Mouse (Mus musculus) hindbrain, embryonic 16.5 days (tissue): ENCODE measurements around the gene Ankrd55. TPM values are rescaled to one million over a fixed set of nuclear protein-coding genes. Genes with fewer than 3 reads are reported as not detected.

Source experiments
- ATAC-seq: fragments of 200-750 bp; cut with Nextera tagmentation; 2 replicates; pipeline ENCODE4 v1.8.0; 2017; ENCODE audit warnings: moderate TSS enrichment, moderate library complexity
- H3K27ac ChIP-seq: fragments of 300-500 bp; sonication (generic); 2 replicates; pipeline ENCODE4 v1.5.1; 2014; ENCODE audit warnings: low read depth, mild to moderate bottlenecking, control low read depth, low read length, moderate library complexity
- H3K27me3 ChIP-seq: fragments of 300-500 bp; sonication (generic); replicated peaks from 2 replicates; pipeline ENCODE4 v1.6.1; 2014; ENCODE audit warnings: low read length; ENCODE audit not compliant: control insufficient read depth, insufficient read depth
- H3K36me3 ChIP-seq: fragments of 300-500 bp; sonication (generic); 2 replicates; pipeline ENCODE4 v1.6.1; 2014; ENCODE audit warnings: mild to moderate bottlenecking, low read length, moderate library complexity, mixed read lengths; ENCODE audit not compliant: control insufficient read depth, insufficient read depth
- H3K4me1 ChIP-seq: fragments of 300-500 bp; sonication (generic); 2 replicates; pipeline ENCODE4 v1.6.1; 2014; ENCODE audit warnings: low read depth, low read length; ENCODE audit not compliant: control insufficient read depth, insufficient read depth
- H3K4me2 ChIP-seq: fragments of 300-500 bp; sonication (generic); 2 replicates; pipeline ENCODE4 v1.6.1; 2014; ENCODE audit warnings: mild to moderate bottlenecking, low read length, control low read depth, moderate library complexity
- H3K4me3 ChIP-seq: fragments of 300-500 bp; sonication (generic); 2 replicates; pipeline ENCODE4 v1.5.1; 2014; ENCODE audit warnings: mild to moderate bottlenecking, low read length, control low read depth, moderate library complexity
- H3K9ac ChIP-seq: fragments of 300-500 bp; sonication (generic); 2 replicates; pipeline ENCODE4 v1.6.1; 2014; ENCODE audit warnings: low read depth, mild to moderate bottlenecking, control low read depth, low read length, moderate library complexity
- H3K9me3 ChIP-seq: fragments of 300-500 bp; sonication (generic); 2 replicates; pipeline ENCODE4 v1.6.1; 2014; ENCODE audit warnings: mild to moderate bottlenecking, low read length, moderate library complexity; ENCODE audit not compliant: control insufficient read depth
- WGBS: fragments of 180-500 bp; shearing (Covaris S2); extraction: QIAGEN DNeasy Blood & Tissue Kit; methylation state at CpG from one replicate; pipeline ENCODE4 v1.1.7; 2014; 5-methylcytosine and 5-hydroxymethylcytosine counted together
- polyA plus RNA-seq: library from polyadenylated mRNA; unstranded; fragments of >200 nt; fragmentation: Nextera tagmentation; extraction: Ambion mirVana; gene quantifications from 2 replicates; pipeline ENCODE4 v1.2.1, GENCODE M21; 2015

The Ankrd55 gene
- polyA plus RNA-seq, 1 experiment from 2014 or later: 12.6 TPM

DNA sequence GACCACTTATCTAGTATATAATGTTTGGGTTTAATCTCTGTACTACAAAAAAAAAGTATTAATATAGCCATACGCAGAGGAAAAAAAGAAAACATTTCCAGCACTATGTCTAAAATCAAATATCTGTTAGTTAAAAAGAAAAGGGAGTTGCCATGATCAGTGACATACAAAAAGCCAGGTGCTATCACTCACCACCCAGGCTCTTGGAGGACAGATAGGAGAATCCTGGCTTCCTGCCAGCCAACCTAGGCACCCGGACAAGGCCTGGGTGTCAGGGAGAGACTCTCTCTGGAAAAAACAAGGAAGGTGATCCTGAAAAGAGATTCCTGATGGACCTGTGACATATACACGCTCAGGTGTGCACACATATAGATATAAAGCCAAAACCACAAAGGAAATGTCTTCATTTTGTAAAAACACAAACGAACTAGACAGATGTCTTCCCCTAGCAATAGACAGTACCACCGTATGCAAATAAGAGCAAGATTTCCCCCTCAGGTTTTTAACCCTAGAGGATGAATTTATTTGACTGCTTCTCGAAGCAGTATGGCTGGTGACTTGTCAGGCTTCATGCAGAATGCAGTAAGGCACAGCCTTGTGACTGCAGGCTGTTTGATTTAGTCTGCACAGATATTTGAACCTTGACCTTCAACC is 553 bp upstream of the Ankrd55 start:
- peaks cover 2% of the 10 kb centered on the region; the same call in 1 of the 2 replicates for H3K9me3 ChIP-seq
- ATAC-seq: peak; percentile 60
- peaks cover 11% of the 10 kb centered on the region for H3K4me1 ChIP-seq
- H3K36me3 ChIP-seq: no peaks in the 10 kb centered on the region
- peak overlapping the region; percentile 58 for H3K4me2 ChIP-seq
- peak overlapping the region; percentile 42 for H3K4me3 ChIP-seq
- H3K27ac ChIP-seq: peak overlapping the region; percentile 80
- H3K9ac ChIP-seq: peak overlapping the region; percentile 53
- H3K27me3 ChIP-seq: no peaks in the 10 kb centered on the region
- 53% methylated on average over 6 of the region's 6 CpGs for WGBS

DNA sequence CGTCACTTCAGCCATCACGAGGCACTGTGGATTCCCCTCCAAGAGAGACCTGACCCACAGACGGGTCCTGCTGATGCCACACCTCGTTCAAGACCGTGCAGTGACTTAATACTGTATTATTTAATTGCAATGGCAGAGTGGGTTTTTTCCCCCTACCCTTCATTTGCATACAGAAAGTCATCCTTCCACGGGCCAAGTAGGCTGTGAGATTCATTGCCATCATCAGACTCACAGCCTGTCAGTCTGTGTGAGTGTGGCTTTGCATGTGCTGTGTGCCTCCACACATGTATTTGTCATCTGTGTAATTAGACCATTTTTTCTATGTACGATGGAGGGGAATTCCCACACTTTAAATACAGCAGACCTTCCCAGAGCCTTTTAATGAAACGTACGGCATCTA is 1.1 kb downstream of the Ankrd55 start:
- peaks cover 11% of the 10 kb centered on the region for H3K4me1 ChIP-seq
- H3K27ac ChIP-seq: peak overlapping the region; percentile 61
- peaks cover 2% of the 10 kb centered on the region; the same call in 1 of the 2 replicates for H3K9me3 ChIP-seq
- no peaks in the 10 kb centered on the region for H3K36me3 ChIP-seq
- H3K4me3 ChIP-seq: peak overlapping the region; percentile 42
- peak overlapping the region; percentile 58 for H3K4me2 ChIP-seq
- H3K27me3 ChIP-seq: no peaks in the 10 kb centered on the region
- no peak for ATAC-seq
- peak overlapping the region; percentile 39 for H3K9ac ChIP-seq
- 58% methylated on average over 9 of the region's 9 CpGs for WGBS

DNA sequence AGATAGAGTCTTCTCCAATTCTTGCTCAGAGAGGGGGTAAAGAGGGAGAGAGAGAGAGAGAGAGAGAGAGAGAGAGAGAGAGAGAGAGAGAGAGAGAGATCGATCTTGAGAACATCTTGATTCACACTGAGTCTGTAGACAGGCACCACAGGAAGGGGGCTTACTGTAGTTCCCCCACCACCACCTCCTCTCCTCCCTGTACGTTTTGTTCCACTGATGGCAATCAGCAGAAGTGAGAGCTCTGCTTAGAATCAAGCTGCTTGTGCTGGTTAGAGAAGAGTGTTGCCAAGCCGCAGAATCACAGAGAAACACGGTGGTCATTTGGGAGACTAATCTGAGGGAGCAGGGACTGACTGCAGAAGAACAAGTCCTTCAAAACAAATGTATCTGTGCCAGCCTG is 1.7 kb downstream of the Ankrd55 start:
- no peaks in the 10 kb centered on the region for H3K27me3 ChIP-seq
- peak overlapping the region; percentile 55 for H3K9ac ChIP-seq
- H3K27ac ChIP-seq: peak overlapping the region; percentile 61
- H3K4me2 ChIP-seq: peak overlapping the region; percentile 58
- H3K4me1 ChIP-seq: peaks cover 11% of the 10 kb centered on the region
- no peaks in the 10 kb centered on the region for H3K9me3 ChIP-seq
- ATAC-seq: no peak
- 33% methylated on average over 4 of the region's 4 CpGs for WGBS
- H3K4me3 ChIP-seq: peak overlapping the region; percentile 42
- no peaks in the 10 kb centered on the region for H3K36me3 ChIP-seq

DNA sequence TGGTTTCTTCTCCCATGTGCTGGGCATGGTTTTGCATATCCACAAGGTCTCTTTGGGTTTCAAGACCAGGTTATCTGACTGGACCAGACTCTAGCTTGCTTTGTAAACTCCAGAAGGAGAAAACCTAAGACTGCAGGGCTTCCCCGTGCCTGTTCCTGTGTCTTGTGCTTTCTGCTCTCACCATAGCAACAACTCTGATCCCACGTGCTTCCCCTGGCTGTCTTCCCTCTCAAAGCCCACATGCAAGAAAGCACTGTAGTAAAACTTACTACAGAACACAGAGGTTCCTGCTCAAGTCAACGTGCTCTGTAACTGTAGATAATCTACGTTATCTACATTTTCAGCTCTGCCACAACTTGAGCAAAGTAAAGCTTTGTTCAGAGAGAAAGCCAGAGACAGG is 4.2 kb downstream of the Ankrd55 start:
- H3K4me3 ChIP-seq: no peak overlapping the region
- ATAC-seq: no peak

DNA sequence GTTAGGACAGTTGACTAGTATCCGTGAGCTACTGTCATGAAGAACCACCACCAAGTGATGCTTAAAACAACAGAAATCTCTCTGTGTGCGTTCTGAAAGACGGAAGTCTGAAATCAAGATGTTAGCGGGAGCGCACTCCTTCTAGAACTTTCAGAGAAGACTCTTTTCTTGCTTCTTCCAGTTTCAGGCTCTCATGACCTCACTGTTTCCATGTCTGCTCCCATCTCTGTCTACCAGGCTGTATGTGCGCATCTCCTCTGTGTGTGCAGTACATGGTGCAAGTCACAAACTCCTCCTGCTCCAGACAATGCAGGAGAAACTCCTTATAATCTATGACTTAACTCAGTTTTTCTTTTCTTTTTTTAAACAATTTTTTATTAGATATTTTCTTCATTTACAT is 4.8 kb downstream of the Ankrd55 start:
- ATAC-seq: no peak
- Histone ChIP-seq H3K27ac (no peak overlapping the region), H3K27me3 (no peaks in the 10 kb centered on the region), H3K4me3 (no peak overlapping the region), H3K4me2 (no peak overlapping the region), H3K9me3 (no peaks in the 10 kb centered on the region), H3K4me1 (peaks cover 5% of the 10 kb centered on the region), H3K9ac (no peak overlapping the region), H3K36me3 (no peaks in the 10 kb centered on the region)
- 97% methylated on average over 6 of the region's 6 CpGs for WGBS

More for the DNA sequence above, 4.2 kb downstream of the Ankrd55 start:
- Histone ChIP-seq H3K36me3 (no peaks in the 10 kb centered on the region), H3K4me1 (peaks cover 11% of the 10 kb centered on the region), H3K9ac (no peak overlapping the region), H3K4me2 (no peak overlapping the region), H3K27ac (no peak overlapping the region), H3K9me3 (no peaks in the 10 kb centered on the region), H3K27me3 (no peaks in the 10 kb centered on the region)
- 52% methylated on average over 4 of the region's 4 CpGs for WGBS

DNA sequence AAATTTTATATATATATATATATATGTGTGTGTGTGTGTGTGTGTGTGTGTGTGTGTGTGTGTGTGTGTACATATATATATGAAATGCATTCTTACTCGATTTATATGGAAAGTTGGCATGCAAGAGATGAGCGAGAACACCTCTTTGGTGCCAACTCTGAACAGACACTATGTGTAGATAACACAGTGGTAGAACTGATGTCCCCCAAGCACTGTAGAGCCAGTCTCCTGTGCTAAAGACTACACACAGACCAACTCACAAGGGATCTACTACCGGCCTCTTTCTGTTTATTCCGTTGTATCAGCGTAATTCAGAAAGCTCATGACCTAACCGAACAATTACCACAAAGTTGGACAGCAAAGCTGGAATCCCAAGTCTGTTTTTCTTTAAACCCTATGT is 6.2 kb downstream of the Ankrd55 start:
- Histone ChIP-seq H3K4me1 (peaks cover 4% of the 10 kb centered on the region; the same call in 1 of the 2 replicates), H3K4me2 (no peak overlapping the region), H3K27ac (no peak overlapping the region), H3K36me3 (no peaks in the 10 kb centered on the region), H3K9me3 (no peaks in the 10 kb centered on the region), H3K4me3 (no peak overlapping the region), H3K9ac (no peak overlapping the region), H3K27me3 (no peaks in the 10 kb centered on the region)
- no peak for ATAC-seq
- 91% methylated on average over 6 of the region's 6 CpGs for WGBS

DNA sequence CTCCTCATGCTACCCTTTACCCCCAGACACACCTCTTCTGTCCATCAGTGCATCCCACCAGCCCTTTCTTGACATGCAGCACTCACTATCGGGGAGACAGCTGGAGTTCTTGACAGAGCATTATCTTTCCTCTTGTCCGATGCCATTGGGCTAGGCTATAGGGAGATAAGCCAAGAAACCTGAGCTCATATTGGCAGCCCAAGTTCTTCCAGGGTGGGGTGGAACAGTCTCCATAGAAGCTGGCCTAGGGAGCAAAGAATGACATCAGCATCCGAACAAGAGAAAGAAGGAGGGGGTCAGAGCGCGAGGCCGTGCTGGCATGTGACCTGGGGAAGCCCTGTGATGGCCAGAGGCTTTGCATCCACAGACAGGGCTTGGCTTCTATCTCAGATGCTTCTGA is 9.5 kb downstream of the Ankrd55 start:
- H3K27me3 ChIP-seq: no peaks in the 10 kb centered on the region
- H3K4me3 ChIP-seq: no peak overlapping the region
- 92% methylated on average over 6 of the region's 6 CpGs for WGBS
- no peak overlapping the region for H3K4me2 ChIP-seq
- no peaks in the 10 kb centered on the region for H3K36me3 ChIP-seq
- no peak overlapping the region for H3K9ac ChIP-seq
- no peak overlapping the region for H3K27ac ChIP-seq
- ATAC-seq: no peak; the same call in 1 of the 2 replicates
- no peaks in the 10 kb centered on the region for H3K4me1 ChIP-seq
- no peaks in the 10 kb centered on the region for H3K9me3 ChIP-seq

DNA sequence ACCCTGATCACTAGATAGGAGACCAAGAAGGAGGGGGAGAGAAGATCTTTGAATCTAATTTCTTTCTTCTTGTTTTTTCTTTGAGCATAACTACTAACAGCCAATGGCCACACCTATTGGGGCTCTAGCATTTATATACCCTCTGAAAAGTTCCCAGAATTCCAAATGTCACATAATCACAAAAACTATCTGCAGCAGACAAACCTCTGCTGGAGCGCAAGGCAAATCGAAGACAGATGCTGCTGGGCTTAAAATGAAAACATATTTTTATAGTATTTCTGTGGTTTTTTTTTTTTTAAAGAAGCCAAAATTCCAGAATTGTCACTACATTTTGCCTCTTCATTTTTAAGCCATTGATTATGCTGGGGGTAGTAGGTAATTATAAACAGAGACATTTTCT is 15.2 kb downstream of the Ankrd55 start:
- 89% methylated on average over 2 of the region's 2 CpGs for WGBS

DNA sequence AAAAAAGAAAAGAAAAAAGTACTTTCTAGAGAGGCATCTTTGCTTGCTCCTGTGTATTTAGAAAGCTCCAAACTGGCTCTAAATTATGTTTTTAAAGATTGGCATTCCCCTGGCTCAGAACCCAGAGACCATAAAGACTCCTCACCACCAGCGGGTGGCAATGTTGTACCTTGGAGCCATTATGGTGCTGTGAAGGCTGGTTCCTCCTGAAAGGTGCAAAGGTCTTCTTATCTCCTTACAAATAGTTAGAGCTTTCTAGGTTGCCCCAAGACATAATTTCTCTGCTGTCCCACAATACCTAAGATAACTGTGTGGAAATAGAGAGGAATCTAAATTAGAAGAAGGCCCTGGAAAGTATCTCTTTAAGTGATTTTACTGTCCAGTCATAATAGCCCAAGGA is 20.4 kb downstream of the Ankrd55 start:
- 7% methylated on average over 1 of the region's 1 CpGs for WGBS
- no peak overlapping the region for H3K4me2 ChIP-seq
- H3K27me3 ChIP-seq: no peaks in the 10 kb centered on the region
- no peaks in the 10 kb centered on the region for H3K4me1 ChIP-seq
- ATAC-seq: no peak
- H3K9me3 ChIP-seq: no peaks in the 10 kb centered on the region
- no peaks in the 10 kb centered on the region for H3K36me3 ChIP-seq
- H3K27ac ChIP-seq: no peak overlapping the region
- H3K9ac ChIP-seq: no peak overlapping the region
- no peak overlapping the region for H3K4me3 ChIP-seq

More for the DNA sequence above, 15.2 kb downstream of the Ankrd55 start:
- Histone ChIP-seq H3K4me2 (no peak overlapping the region), H3K27ac (no peak overlapping the region), H3K4me3 (no peak overlapping the region), H3K9me3 (no peaks in the 10 kb centered on the region), H3K9ac (no peak overlapping the region), H3K27me3 (no peaks in the 10 kb centered on the region), H3K36me3 (no peaks in the 10 kb centered on the region), H3K4me1 (no peaks in the 10 kb centered on the region)
- no peak for ATAC-seq
